Mouse (Mus musculus): ENCODE data around the gene Gpx7. TPM values are rescaled to one million over a fixed set of nuclear protein-coding genes. Genes with fewer than 3 reads are reported as not detected.

The Gpx7 gene
- polyA plus RNA-seq, 1 experiment from 2014 or later = 52.8 TPM

- ATAC-seq (ENCODE audit: low FRiP score) (no peak), DNase-seq (ENCODE audit: low spot score) (no peak)
- Histone ChIP-seq H3K9me3 (ENCODE audit: control insufficient read depth, low read length) (no peaks in the 10 kb centered on the region), H3K4me1 (replicated peaks; ENCODE audit: control insufficient read depth, insufficient read depth, low read length) (peaks cover 11% of the 10 kb centered on the region; the same call in 1 of the 2 replicates), H3K4me2 (replicated peaks; ENCODE audit: low read depth, low read length) (no peak overlapping the region), H3K4me3 (ENCODE audit: low read depth, low read length) (no peak overlapping the region), H3K27ac (ENCODE audit: low read depth, low read length) (no peak overlapping the region), H3K9ac (ENCODE audit: low read depth, low read length) (no peak overlapping the region), H3K36me3 (ENCODE audit: control insufficient read depth, insufficient read depth, low read length) (no peaks in the 10 kb centered on the region), H3K27me3 (ENCODE audit: control insufficient read depth, insufficient read depth, low read length) (no peaks in the 10 kb centered on the region)
- WGBS = 95% methylated on average over 8 of the region's 8 CpGs
These were observed 2.7 kb downstream of the Gpx7 start for GRCm38 (mm10) chr4:108403861-108404635.

GRCm38 (mm10) chr4:108400395-108400794 is 6.4 kb downstream of the Gpx7 start:
- ATAC-seq (ENCODE audit: low FRiP score) = no peak
- 92% methylated on average over 10 of the region's 10 CpGs for WGBS
- Histone ChIP-seq H3K4me1 (replicated peaks; ENCODE audit: control insufficient read depth, insufficient read depth, low read length) (no peaks in the 10 kb centered on the region), H3K4me2 (replicated peaks; ENCODE audit: low read depth, low read length) (no peak overlapping the region), H3K27me3 (ENCODE audit: control insufficient read depth, insufficient read depth, low read length) (no peaks in the 10 kb centered on the region), H3K9me3 (ENCODE audit: control insufficient read depth, low read length) (no peaks in the 10 kb centered on the region), H3K4me3 (ENCODE audit: low read depth, low read length) (no peak overlapping the region), H3K27ac (ENCODE audit: low read depth, low read length) (no peak overlapping the region), H3K36me3 (ENCODE audit: control insufficient read depth, insufficient read depth, low read length) (no peaks in the 10 kb centered on the region), H3K9ac (ENCODE audit: low read depth, low read length) (no peak overlapping the region)
- DNase-seq (ENCODE audit: low spot score) = no peak

DNA sequence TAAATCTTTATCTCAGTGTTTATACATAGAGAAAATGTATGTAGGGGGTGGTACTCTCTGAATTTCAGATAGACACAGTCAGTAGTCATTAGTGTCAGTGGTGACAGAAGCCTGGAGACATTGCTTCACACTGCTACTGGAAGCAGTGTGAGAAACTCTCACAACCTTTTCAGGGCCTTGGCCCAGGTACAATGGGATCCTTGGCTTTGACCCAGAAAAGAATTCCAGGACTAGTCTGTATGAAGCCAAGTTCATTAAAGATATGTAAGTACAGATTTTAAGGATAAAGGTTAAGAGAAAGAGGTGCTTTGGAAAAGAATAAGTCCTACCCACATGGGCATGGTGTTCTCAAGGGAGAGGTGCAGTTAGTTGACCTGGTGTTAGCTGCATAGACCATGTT is 12.5 kb downstream of the Gpx7 start:
- H3K27me3 ChIP-seq (ENCODE audit: control insufficient read depth, insufficient read depth, low read length) = no peaks in the 10 kb centered on the region
- no peak for ATAC-seq (ENCODE audit: low FRiP score)
- H3K4me3 ChIP-seq (ENCODE audit: low read depth, low read length) = no peak overlapping the region
- no peak overlapping the region for H3K4me2 ChIP-seq (replicated peaks; ENCODE audit: low read depth, low read length)
- no peak overlapping the region for H3K9ac ChIP-seq (ENCODE audit: low read depth, low read length)
- H3K27ac ChIP-seq (ENCODE audit: low read depth, low read length) = no peak overlapping the region
- no peaks in the 10 kb centered on the region for H3K9me3 ChIP-seq (ENCODE audit: control insufficient read depth, low read length)
- H3K36me3 ChIP-seq (ENCODE audit: control insufficient read depth, insufficient read depth, low read length) = no peaks in the 10 kb centered on the region
- no peaks in the 10 kb centered on the region for H3K4me1 ChIP-seq (replicated peaks; ENCODE audit: control insufficient read depth, insufficient read depth, low read length)
- DNase-seq (ENCODE audit: low spot score) = no peak

- Histone ChIP-seq H3K4me1 (replicated peaks; ENCODE audit: control insufficient read depth, insufficient read depth, low read length) (no peaks in the 10 kb centered on the region; the same call in 1 of the 2 replicates), H3K9ac (ENCODE audit: low read depth, low read length) (no peak overlapping the region), H3K36me3 (ENCODE audit: control insufficient read depth, insufficient read depth, low read length) (no peaks in the 10 kb centered on the region), H3K27me3 (ENCODE audit: control insufficient read depth, insufficient read depth, low read length) (no peaks in the 10 kb centered on the region), H3K4me2 (replicated peaks; ENCODE audit: low read depth, low read length) (no peak overlapping the region), H3K27ac (ENCODE audit: low read depth, low read length) (no peak overlapping the region), H3K4me3 (ENCODE audit: low read depth, low read length) (no peak overlapping the region), H3K9me3 (ENCODE audit: control insufficient read depth, low read length) (no peaks in the 10 kb centered on the region)
- ATAC-seq (ENCODE audit: low FRiP score) (no peak), DNase-seq (ENCODE audit: low spot score) (no peak)
- 71% methylated on average over 2 of the region's 2 CpGs for WGBS
These were observed 14.2 kb downstream of the Gpx7 start for GRCm38 (mm10) chr4:108392558-108392957.

GRCm38 (mm10) chr4:108391124-108391523 is 15.6 kb downstream of the Gpx7 start:
- Histone ChIP-seq H3K27ac (ENCODE audit: low read depth, low read length) (no peak overlapping the region), H3K27me3 (ENCODE audit: control insufficient read depth, insufficient read depth, low read length) (no peaks in the 10 kb centered on the region), H3K4me3 (ENCODE audit: low read depth, low read length) (no peak overlapping the region), H3K9ac (ENCODE audit: low read depth, low read length) (no peak overlapping the region), H3K4me2 (replicated peaks; ENCODE audit: low read depth, low read length) (no peak overlapping the region), H3K9me3 (ENCODE audit: control insufficient read depth, low read length) (no peaks in the 10 kb centered on the region), H3K36me3 (ENCODE audit: control insufficient read depth, insufficient read depth, low read length) (no peaks in the 10 kb centered on the region), H3K4me1 (replicated peaks; ENCODE audit: control insufficient read depth, insufficient read depth, low read length) (no peaks in the 10 kb centered on the region; the same call in 1 of the 2 replicates)
- ATAC-seq (ENCODE audit: low FRiP score) (no peak), DNase-seq (ENCODE audit: low spot score) (no peak)
- WGBS = 76% methylated on average over 5 of the region's 5 CpGs

- DNase-seq (ENCODE audit: low spot score) = no peak
- H3K4me2 ChIP-seq (replicated peaks; ENCODE audit: low read depth, low read length) = no peak overlapping the region
- no peak overlapping the region for H3K9ac ChIP-seq (ENCODE audit: low read depth, low read length)
- H3K36me3 ChIP-seq (ENCODE audit: control insufficient read depth, insufficient read depth, low read length) = no peaks in the 10 kb centered on the region
- peaks cover 9% of the 10 kb centered on the region; the same call in 1 of the 2 replicates for H3K27me3 ChIP-seq (ENCODE audit: control insufficient read depth, insufficient read depth, low read length)
- no peak overlapping the region for H3K4me3 ChIP-seq (ENCODE audit: low read depth, low read length)
- no peak for ATAC-seq (ENCODE audit: low FRiP score)
- H3K4me1 ChIP-seq (replicated peaks; ENCODE audit: control insufficient read depth, insufficient read depth, low read length) = peaks cover 1% of the 10 kb centered on the region; the same call in 1 of the 2 replicates
- H3K9me3 ChIP-seq (ENCODE audit: control insufficient read depth, low read length) = no peaks in the 10 kb centered on the region
- no peak overlapping the region for H3K27ac ChIP-seq (ENCODE audit: low read depth, low read length)
- WGBS = 75% methylated on average over 3 of the region's 3 CpGs
These were observed 18.0 kb downstream of the Gpx7 start for GRCm38 (mm10) chr4:108388741-108389140.

- Histone ChIP-seq H3K9ac (ENCODE audit: low read depth, low read length) (peak overlapping the region; percentile 40), H3K4me2 (replicated peaks; ENCODE audit: low read depth, low read length) (peak overlapping the region; percentile 50), H3K27me3 (ENCODE audit: control insufficient read depth, insufficient read depth, low read length) (peaks cover 13% of the 10 kb centered on the region; the same call in 1 of the 2 replicates), H3K36me3 (ENCODE audit: control insufficient read depth, insufficient read depth, low read length) (no peaks in the 10 kb centered on the region), H3K4me3 (ENCODE audit: low read depth, low read length) (peak overlapping the region; percentile 1; the same call in 1 of the 2 replicates), H3K9me3 (ENCODE audit: control insufficient read depth, low read length) (no peaks in the 10 kb centered on the region), H3K27ac (ENCODE audit: low read depth, low read length) (peak overlapping the region; percentile 2; the same call in 1 of the 2 replicates), H3K4me1 (replicated peaks; ENCODE audit: control insufficient read depth, insufficient read depth, low read length) (peaks cover 2% of the 10 kb centered on the region; the same call in 1 of the 2 replicates)
- DNase-seq (ENCODE audit: low spot score) (peak; percentile 83), ATAC-seq (ENCODE audit: low FRiP score) (peak; percentile 78)
- WGBS = 6% methylated on average over 18 of the region's 18 CpGs
These were observed 19.0 kb downstream of the Gpx7 start for GRCm38 (mm10) chr4:108387681-108388253.

- no peak overlapping the region for H3K9ac ChIP-seq (ENCODE audit: low read depth, low read length)
- no peak overlapping the region; the same call in 1 of the 2 replicates for H3K4me2 ChIP-seq (replicated peaks; ENCODE audit: low read depth, low read length)
- H3K9me3 ChIP-seq (ENCODE audit: control insufficient read depth, low read length) = no peaks in the 10 kb centered on the region
- WGBS = 38% methylated on average over 4 of the region's 4 CpGs
- peaks cover 13% of the 10 kb centered on the region; the same call in 1 of the 2 replicates for H3K27me3 ChIP-seq (ENCODE audit: control insufficient read depth, insufficient read depth, low read length)
- H3K36me3 ChIP-seq (ENCODE audit: control insufficient read depth, insufficient read depth, low read length) = no peaks in the 10 kb centered on the region
- DNase-seq (ENCODE audit: low spot score) (peak; percentile 43), ATAC-seq (ENCODE audit: low FRiP score) (peak; percentile 45; the same call in 1 of the 2 replicates)
- H3K27ac ChIP-seq (ENCODE audit: low read depth, low read length) = 0 out of 2 replicates have a peak overlapping the region, but pooled peaks have one; percentile 3
- H3K4me1 ChIP-seq (replicated peaks; ENCODE audit: control insufficient read depth, insufficient read depth, low read length) = peaks cover 2% of the 10 kb centered on the region; the same call in 1 of the 2 replicates
- H3K4me3 ChIP-seq (ENCODE audit: low read depth, low read length) = no peak overlapping the region
These were observed 19.7 kb downstream of the Gpx7 start for GRCm38 (mm10) chr4:108387106-108387505.
